Mouse (Mus musculus): ENCODE data around the gene Mrpl41.
A peak's percentile ranks its signal among the peaks of the same experiment; 100 is the strongest.
"Not testable (repeated sequence)": the region's sequence is repeated elsewhere in the genome, so short reads cannot be mapped to it uniquely, and the experiment has no call there.

The Mrpl41 gene

GRCm38 (mm10) chr2:24974906-24975703 lies at the start of gene Mrpl41:
Gene Mrpl41, minus strand, starts transcription at chr2:24975098.
- peak; percentile 96 for DNase-seq (ENCODE audit: low spot score)

GRCm38 (mm10) chr2:25022678-25023077 lies 47.8 kb upstream of the Mrpl41 start:
- DNase-seq (ENCODE audit: low spot score): no peak

GRCm38 (mm10) chr2:25008250-25008649 lies 33.4 kb upstream of the Mrpl41 start:
- DNase-seq (ENCODE audit: low spot score): no peak

- DNase-seq (ENCODE audit: low spot score): no peak
Measured at GRCm38 (mm10) chr2:25006767-25007166, 31.9 kb upstream of the Mrpl41 start.

- DNase-seq (ENCODE audit: low spot score): no peak
Measured at GRCm38 (mm10) chr2:25003946-25004786, 29.3 kb upstream of the Mrpl41 start.

GRCm38 (mm10) chr2:25000544-25001235 lies 25.8 kb upstream of the Mrpl41 start:
- no peak for DNase-seq (ENCODE audit: low spot score)

DNA sequence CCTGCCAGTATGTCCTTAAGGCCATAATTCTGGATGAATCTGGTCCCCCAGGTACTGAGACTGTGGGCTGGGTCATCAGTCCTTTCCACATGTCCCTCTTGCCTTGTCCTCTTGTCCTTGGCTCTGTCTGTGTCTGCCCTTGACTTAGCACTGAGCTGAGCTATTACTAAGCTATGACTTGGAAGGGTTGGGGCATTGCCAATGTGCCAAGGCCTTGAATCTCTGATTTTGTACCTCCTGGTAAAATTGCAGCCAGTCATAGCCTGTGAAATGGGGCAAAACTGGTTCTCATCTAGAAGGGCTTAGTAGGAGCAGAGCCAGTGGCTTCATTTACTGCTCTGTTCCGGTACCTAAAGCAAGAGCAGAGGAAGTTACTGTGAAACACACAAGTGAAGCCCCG lies 21.6 kb upstream of the Mrpl41 start:
- DNase-seq (ENCODE audit: low spot score): no peak

GRCm38 (mm10) chr2:24995332-24995731 lies 20.4 kb upstream of the Mrpl41 start:
- no peak for DNase-seq (ENCODE audit: low spot score)

GRCm38 (mm10) chr2:24987762-24988161 lies 12.9 kb upstream of the Mrpl41 start:
- no peak for DNase-seq (ENCODE audit: low spot score)

GRCm38 (mm10) chr2:24976960-24977359 lies 2.1 kb upstream of the Mrpl41 start:
- DNase-seq (ENCODE audit: low spot score): no peak

GRCm38 (mm10) chr2:24975704-24976297 lies 903 bp upstream of the Mrpl41 start, which contains the start of gene Pnpla7:
Gene Pnpla7, plus strand, starts transcription at chr2:24976033.
- DNase-seq (ENCODE audit: low spot score): peak; percentile 79

DNA sequence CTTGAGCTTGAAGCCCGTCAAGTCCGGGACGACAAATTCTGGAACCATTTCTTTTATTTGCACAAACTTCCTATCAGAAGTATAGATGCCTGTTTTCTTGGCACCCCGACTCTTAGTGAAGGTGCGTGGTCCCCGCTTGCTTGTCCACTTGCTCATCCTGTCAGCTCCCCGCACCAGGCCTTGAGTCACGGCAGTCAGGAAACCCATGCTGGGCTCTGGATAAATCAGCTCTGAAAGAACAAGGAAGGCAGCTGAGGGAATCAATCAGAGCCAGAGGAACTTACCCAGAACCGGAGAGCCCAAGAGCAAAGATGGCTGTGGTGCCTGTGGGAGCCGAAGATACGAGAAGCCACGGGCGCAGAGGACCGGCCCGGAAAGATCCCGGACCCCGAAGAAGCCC lies 446 bp downstream of the Mrpl41 start:
- not testable (repeated sequence) for DNase-seq (ENCODE audit: low spot score)

- DNase-seq (ENCODE audit: low spot score): no peak
Measured at GRCm38 (mm10) chr2:24970386-24970785, 4.5 kb downstream of the Mrpl41 start.

DNA sequence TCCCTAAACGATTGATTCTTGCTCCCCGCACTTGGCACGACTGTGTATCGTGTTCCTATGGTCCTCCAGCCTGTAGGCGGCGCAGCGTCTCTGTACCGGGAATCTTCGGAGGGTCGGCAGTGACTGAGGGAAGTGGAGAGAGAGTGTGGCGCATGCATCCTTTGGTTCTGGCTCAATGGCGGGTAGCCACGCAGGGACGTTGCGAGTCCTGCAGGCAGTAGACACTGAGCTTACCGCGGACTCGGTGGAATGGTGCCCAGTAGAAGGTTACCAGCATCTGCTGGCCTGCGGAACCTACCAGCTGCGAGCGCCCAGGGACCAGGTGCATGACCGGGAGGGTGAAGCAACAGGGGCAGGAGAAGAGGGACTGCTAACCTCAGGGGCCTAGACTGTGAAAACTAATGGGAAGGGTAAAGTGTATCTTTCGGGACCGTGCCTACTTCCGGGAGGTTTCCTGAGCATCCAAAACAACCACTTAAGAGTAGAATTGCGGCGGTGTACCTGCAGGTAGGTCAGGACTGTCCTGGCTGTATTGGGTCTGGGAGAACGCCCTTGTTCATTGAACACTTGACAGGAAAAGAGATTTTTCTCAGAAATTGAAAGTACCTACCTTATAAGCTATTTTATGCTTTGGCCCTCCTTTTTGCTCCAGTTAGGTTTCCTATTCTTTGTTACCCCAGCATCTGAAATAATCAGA lies 12.4 kb downstream of the Mrpl41 start, which contains the start of gene Dph7:
TSS of gene Dph7 (plus strand) at position 97 of the 697 bp plus-strand sequence.
- peak; percentile 83 for DNase-seq (ENCODE audit: low spot score)

DNA sequence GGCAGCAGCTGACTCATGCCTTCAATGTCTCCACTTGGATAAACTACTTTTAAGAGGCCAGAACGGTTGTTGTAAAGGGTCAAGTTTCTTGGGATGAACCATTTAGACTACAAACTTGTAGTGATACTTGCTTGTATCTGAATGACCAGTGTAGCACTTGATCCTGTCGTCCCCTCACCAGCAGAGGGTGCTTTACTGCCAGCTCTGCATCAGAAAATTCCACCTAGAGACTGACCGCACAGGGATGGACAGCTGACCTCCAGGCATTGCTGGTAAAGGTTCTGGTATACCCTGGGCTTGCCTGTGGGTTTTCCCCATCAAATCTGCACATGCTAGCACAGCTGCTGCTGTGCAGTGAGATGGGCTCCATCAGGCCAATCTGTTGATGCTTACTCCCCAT lies 14.0 kb downstream of the Mrpl41 start:
- no peak for DNase-seq (ENCODE audit: low spot score)

- DNase-seq (ENCODE audit: low spot score): no peak
Measured at GRCm38 (mm10) chr2:24952537-24953055, 22.3 kb downstream of the Mrpl41 start.

- DNase-seq (ENCODE audit: low spot score): no peak
Measured at GRCm38 (mm10) chr2:24950189-24950535, 24.7 kb downstream of the Mrpl41 start.

DNA sequence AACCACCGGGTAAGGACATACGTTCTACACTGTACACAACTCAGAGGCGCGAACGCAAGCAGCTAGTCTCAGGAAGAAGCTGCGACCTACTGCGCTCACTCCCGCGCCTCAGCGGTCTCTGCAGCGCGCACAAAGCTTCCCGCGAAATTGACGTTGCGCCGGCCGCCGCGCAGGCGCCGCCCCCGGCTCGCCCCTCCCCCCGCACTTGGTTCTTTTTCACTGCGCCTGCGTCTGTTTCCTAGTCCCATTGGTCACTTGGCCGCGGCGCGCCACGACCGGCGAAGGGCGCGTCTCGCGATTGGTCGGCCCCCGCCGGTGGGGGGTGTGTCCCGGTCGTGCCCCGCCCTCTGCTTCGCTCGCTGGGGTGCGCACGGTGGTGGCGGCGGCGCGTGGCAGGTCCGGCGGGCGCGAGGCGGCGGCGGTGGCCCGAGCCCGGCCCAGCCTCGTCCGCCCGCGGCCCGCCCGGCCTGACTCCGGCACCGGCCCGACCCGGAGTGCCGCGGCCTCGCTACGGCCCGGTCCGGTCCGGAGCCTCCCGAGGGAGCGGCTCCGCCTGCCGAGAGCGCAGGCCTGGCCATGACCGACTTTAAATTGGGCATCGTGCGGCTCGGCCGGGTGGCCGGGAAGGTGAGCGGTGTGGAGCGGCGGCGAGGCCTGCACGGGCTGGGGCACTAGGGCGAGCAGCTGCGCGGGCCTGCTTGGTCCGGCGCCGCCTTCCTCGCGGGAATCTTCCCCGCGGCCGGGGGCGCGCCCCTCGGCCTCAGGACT lies 25.3 kb downstream of the Mrpl41 start, which contains the start of gene Zmynd19:
TSS of gene Zmynd19 (plus strand) at position 372 of the 768 bp plus-strand sequence.
- DNase-seq (ENCODE audit: low spot score): peak; percentile 98

DNA sequence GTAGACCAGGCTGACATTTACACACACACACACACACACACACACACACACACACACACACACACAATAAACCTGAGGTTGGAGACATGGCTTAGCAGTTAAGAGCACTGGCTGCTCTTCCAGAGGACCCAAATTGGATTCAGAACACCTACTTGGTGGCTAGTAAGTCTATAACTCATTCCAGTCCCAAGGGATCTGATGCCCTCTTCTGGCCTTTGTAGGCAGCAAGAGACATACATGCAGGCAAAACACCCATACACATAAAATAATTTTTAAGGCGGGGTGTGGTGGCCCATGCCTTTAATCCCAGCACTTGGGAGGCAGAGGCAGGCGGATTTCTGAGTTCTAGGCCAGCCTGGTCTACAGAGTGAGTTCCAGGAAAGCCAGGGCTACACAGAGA lies 30.6 kb downstream of the Mrpl41 start:
- DNase-seq (ENCODE audit: low spot score): not testable (repeated sequence)

DNA sequence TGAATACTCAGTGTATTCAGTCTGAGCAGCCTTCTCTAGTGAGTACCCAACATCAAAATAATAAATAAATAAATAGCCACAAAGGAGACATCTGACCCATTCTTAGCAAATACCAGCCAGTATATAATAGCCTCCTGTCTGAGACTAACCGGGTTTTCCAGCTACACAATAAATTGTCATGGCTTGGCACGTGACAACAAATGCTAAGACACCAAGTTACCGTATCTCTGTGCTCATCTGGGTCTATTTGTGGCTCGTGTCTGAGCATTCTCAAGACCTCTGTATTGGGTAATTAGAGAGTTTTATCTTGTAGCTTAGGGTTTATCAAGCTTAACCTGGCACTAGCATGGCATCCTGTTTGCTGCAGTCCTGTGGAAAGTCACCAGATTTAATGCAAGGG lies 32.8 kb downstream of the Mrpl41 start:
- no peak for DNase-seq (ENCODE audit: low spot score)

Data from testis, postnatal 14 days (tissue).